In genomic region chr10:81542727-81543460, GRCm38 (mm10) we compare ENCODE assay signal across 8 mouse cellular contexts. TPM values are rescaled to one million over a fixed set of nuclear protein-coding genes. Genes with fewer than 3 reads are reported as not detected.
A peak's percentile ranks its signal among the peaks of the same experiment; 100 is the strongest.
DNase-seq lines count a peak whose midpoint lies in the region; ATAC-seq and TF ChIP-seq lines count a peak whose summit lies in the region.

No protein-coding gene starts in this region.

- no peaks in the 10 kb centered on the region for H3K9me3 ChIP-seq in erythroblast, embryonic 14.5 days (ENCODE audit: control insufficient read depth, low read length)
- no peaks in the 10 kb centered on the region for H3K9me3 ChIP-seq in E14TG2a.4 (ENCODE audit: low read length)
- no peaks in the 10 kb centered on the region for H3K9me3 ChIP-seq in forebrain, embryonic 16.5 days (ENCODE audit: control insufficient read depth, low read length)
- no peaks in the 10 kb centered on the region for H3K9me3 ChIP-seq in liver, embryonic 13.5 days (replicated peaks)

- H3K27ac ChIP-seq in forebrain, embryonic 16.5 days (ENCODE audit: low read length): no peak overlapping the region
- peak overlapping the region; percentile 66; the same call in 1 of the 2 replicates for H3K27ac ChIP-seq in liver, embryonic 13.5 days

- ATAC-seq in erythroblast, adult 5-6 weeks (replicated peaks; ENCODE audit: low FRiP score, poor library complexity, severe bottlenecking): no peak
- no peak for ATAC-seq in forebrain, embryonic 16.5 days
- no peak for ATAC-seq in liver, embryonic 13.5 days (ENCODE audit: low read depth)

- no peak for DNase-seq in liver, embryonic 13.5 days
- no peak for DNase-seq in frontal cortex, postnatal 10 days (ENCODE audit: low spot score in 2 of 2)
- DNase-seq in spleen, postnatal 14 days (ENCODE audit: low spot score in 2 of 2): no peak
- DNase-seq in gastrocnemius, postnatal 4 days (ENCODE audit: low spot score in 2 of 2): no peak

- 74% methylated on average over 7 of the region's 7 CpGs for WGBS in forebrain, embryonic 16.5 days
- WGBS in liver, embryonic 13.5 days (ENCODE audit: insufficient replicate concordance): 71% methylated on average over 7 of the region's 7 CpGs

- no peak for TF ChIP-seq CTCF in E14TG2a.4 (conservative IDR thresholded peaks at IDR 0.05; ENCODE audit: low read length)

- 0 out of 2 replicates have a peak overlapping the region, but pooled peaks have one; percentile 8 for H3K9ac ChIP-seq in forebrain, embryonic 16.5 days (replicated peaks; ENCODE audit: low read depth, low read length)
- H3K9ac ChIP-seq in liver, embryonic 13.5 days: peak overlapping the region; percentile 90

- peak overlapping the region; percentile 99; the same call in 1 of the 2 replicates for H3K4me2 ChIP-seq in forebrain, embryonic 16.5 days (ENCODE audit: low read length)
- H3K4me2 ChIP-seq in liver, embryonic 13.5 days: peak overlapping the region; percentile 97

- H3K36me3 ChIP-seq in erythroblast, embryonic 14.5 days (ENCODE audit: control insufficient read depth): peaks cover 51% of the 10 kb centered on the region
- peaks cover 39% of the 10 kb centered on the region for H3K36me3 ChIP-seq in E14TG2a.4 (ENCODE audit: insufficient read depth, low read length)
- H3K36me3 ChIP-seq in forebrain, embryonic 16.5 days (ENCODE audit: control insufficient read depth, insufficient read depth): no peaks in the 10 kb centered on the region
- H3K36me3 ChIP-seq in liver, embryonic 13.5 days: peaks cover 32% of the 10 kb centered on the region

- H3K4me3 ChIP-seq in erythroblast, embryonic 14.5 days (replicated peaks): peak overlapping the region; percentile 70
- peak overlapping the region; percentile 91 for H3K4me3 ChIP-seq in E14TG2a.4 (replicated peaks; ENCODE audit: low read length)
- H3K4me3 ChIP-seq in forebrain, embryonic 16.5 days (replicated peaks; ENCODE audit: low read length): no peak overlapping the region
- H3K4me3 ChIP-seq in liver, embryonic 13.5 days (replicated peaks): peak overlapping the region; percentile 85

- peaks cover 73% of the 10 kb centered on the region for H3K4me1 ChIP-seq in erythroblast, embryonic 14.5 days (ENCODE audit: control insufficient read depth)
- peaks cover 65% of the 10 kb centered on the region for H3K4me1 ChIP-seq in E14TG2a.4 (replicated peaks; ENCODE audit: low read depth, low read length)
- H3K4me1 ChIP-seq in forebrain, embryonic 16.5 days (replicated peaks; ENCODE audit: control insufficient read depth, insufficient read depth, low read length): peaks cover 24% of the 10 kb centered on the region
- peaks cover 70% of the 10 kb centered on the region for H3K4me1 ChIP-seq in liver, embryonic 13.5 days (replicated peaks)

- no peaks in the 10 kb centered on the region for H3K27me3 ChIP-seq in erythroblast, embryonic 14.5 days (ENCODE audit: control insufficient read depth)
- peaks cover 13% of the 10 kb centered on the region for H3K27me3 ChIP-seq in E14TG2a.4 (ENCODE audit: insufficient read depth, low read length)
- H3K27me3 ChIP-seq in forebrain, embryonic 16.5 days (replicated peaks; ENCODE audit: control insufficient read depth, insufficient read depth, low read length): no peaks in the 10 kb centered on the region
- no peaks in the 10 kb centered on the region for H3K27me3 ChIP-seq in liver, embryonic 13.5 days

RNA-seq across cellular contexts. Expression of gene Gna11, which starts 2.1 kb away (rescaled TPM):
- 1.2 and 1.5 TPM in 2 replicates for polyA plus RNA-seq in erythroblast, embryonic 14.5 days (2012)
- total RNA-seq in erythroblast, adult 5-6 weeks (2015; ENCODE audit: low replicate concordance): 1.9 and 2.1 TPM in 2 replicates
- 5.9 and 10.9 TPM in 2 replicates for total RNA-seq in erythroblast, adult 5-6 weeks (2017; ENCODE audit: low replicate concordance)
- polyA plus RNA-seq in forebrain, embryonic 16.5 days (2015; fragmentation: Nextera tagmentation; extraction: Ambion mirVana): 106 and 112 TPM in 2 replicates
- 20.0 and 21.4 TPM in 2 replicates for polyA plus RNA-seq in liver, embryonic 13.5 days (2015; fragmentation: Nextera tagmentation; extraction: Ambion mirVana)
- 10 to 100 TPM; 56.8 to 59.5 TPM for total RNA-seq in gastrocnemius, postnatal 4 days (2021)

RNA-seq across cellular contexts. Expression of gene Aes, which starts 16.4 kb away (rescaled TPM):
- 152 and 158 TPM in 2 replicates for polyA plus RNA-seq in erythroblast, embryonic 14.5 days (2012)
- total RNA-seq in erythroblast, adult 5-6 weeks (2015; ENCODE audit: low replicate concordance): 68.5 and 77.8 TPM in 2 replicates
- 31.4 and 81.9 TPM in 2 replicates for total RNA-seq in erythroblast, adult 5-6 weeks (2017; ENCODE audit: low replicate concordance)
- polyA plus RNA-seq in forebrain, embryonic 16.5 days (2015; fragmentation: Nextera tagmentation; extraction: Ambion mirVana): 632 and 683 TPM in 2 replicates
- 201 and 215 TPM in 2 replicates for polyA plus RNA-seq in liver, embryonic 13.5 days (2015; fragmentation: Nextera tagmentation; extraction: Ambion mirVana)
- 100 to 1,000 TPM; 537 to 620 TPM for total RNA-seq in gastrocnemius, postnatal 4 days (2021)

RNA-seq across cellular contexts. Expression of gene Gna15, which starts 18.9 kb away (rescaled TPM):
- 0.14 and 0.24 TPM in 2 replicates for polyA plus RNA-seq in erythroblast, embryonic 14.5 days (2012)
- total RNA-seq in erythroblast, adult 5-6 weeks (2015; ENCODE audit: low replicate concordance): 2.1 and 12.1 TPM in 2 replicates
- total RNA-seq in erythroblast, adult 5-6 weeks (2017; ENCODE audit: low replicate concordance): 6.3 and 14.8 TPM in 2 replicates
- polyA plus RNA-seq in forebrain, embryonic 16.5 days (2015; fragmentation: Nextera tagmentation; extraction: Ambion mirVana): 0.42 and 0.76 TPM in 2 replicates
- polyA plus RNA-seq in liver, embryonic 13.5 days (2015; fragmentation: Nextera tagmentation; extraction: Ambion mirVana): 7.2 and 7.5 TPM in 2 replicates
- 1 to 10 TPM; 1.1 to 1.8 TPM for total RNA-seq in gastrocnemius, postnatal 4 days (2021)

RNA-seq across cellular contexts. Expression of gene Tle2, which starts 31.5 kb away (rescaled TPM):
- 0.09 and 0.10 TPM in 2 replicates for polyA plus RNA-seq in erythroblast, embryonic 14.5 days (2012)
- total RNA-seq in erythroblast, adult 5-6 weeks (2015; ENCODE audit: low replicate concordance): not detected in 2 replicates
- not detected in 2 replicates for total RNA-seq in erythroblast, adult 5-6 weeks (2017; ENCODE audit: low replicate concordance)
- 27.1 and 32.6 TPM in 2 replicates for polyA plus RNA-seq in forebrain, embryonic 16.5 days (2015; fragmentation: Nextera tagmentation; extraction: Ambion mirVana)
- polyA plus RNA-seq in liver, embryonic 13.5 days (2015; fragmentation: Nextera tagmentation; extraction: Ambion mirVana): 2.3 and 2.7 TPM in 2 replicates
- total RNA-seq in gastrocnemius, postnatal 4 days (2021): 10 to 100 TPM in 1 of 2 experiments, 1 to 10 TPM in 1; 7.8 to 10.5 TPM

RNA-seq across cellular contexts. Expression of gene S1pr4, which starts 43.0 kb away (rescaled TPM):
- 0.04 and 0.05 TPM in 2 replicates for polyA plus RNA-seq in erythroblast, embryonic 14.5 days (2012)
- total RNA-seq in erythroblast, adult 5-6 weeks (2015; ENCODE audit: low replicate concordance): 2.9 and 4.6 TPM in 2 replicates
- 2.1 and 6.0 TPM in 2 replicates for total RNA-seq in erythroblast, adult 5-6 weeks (2017; ENCODE audit: low replicate concordance)
- polyA plus RNA-seq in forebrain, embryonic 16.5 days (2015; fragmentation: Nextera tagmentation; extraction: Ambion mirVana): 0.40 and 0.53 TPM in 2 replicates
- polyA plus RNA-seq in liver, embryonic 13.5 days (2015; fragmentation: Nextera tagmentation; extraction: Ambion mirVana): 2.3 and 2.4 TPM in 2 replicates
- under 1 TPM; 0.37 to 0.54 TPM for total RNA-seq in gastrocnemius, postnatal 4 days (2021)
